Mouse (Mus musculus): Measurements from ENCODE around the gene Abhd10. TPM values are rescaled to one million over a fixed set of nuclear protein-coding genes. Genes with fewer than 3 reads are reported as not detected.

Abhd10 gene
- total and polyA plus RNA-seq, 3 experiments, result 11.5 to 17.1 (median 15.8) TPM

- no peak for TF ChIP-seq POLR2A (IDR thresholded peaks at IDR 0.05; ENCODE audit: insufficient read depth, low read depth, low read length)
- H3K27ac ChIP-seq, result no peak overlapping the region
- no peak overlapping the region for H3K9ac ChIP-seq (ENCODE audit: low read depth, low read length)
- H3K4me1 ChIP-seq (ENCODE audit: control insufficient read depth, insufficient read depth, low read length), result peaks cover 14% of the 10 kb centered on the region
- no peaks in the 10 kb centered on the region for H3K27me3 ChIP-seq (ENCODE audit: control insufficient read depth, insufficient read depth, low read length)
- peaks cover 22% of the 10 kb centered on the region for H3K36me3 ChIP-seq (ENCODE audit: control insufficient read depth, insufficient read depth, low read length)
- intact Hi-C loops (cut with DNase I), result no loop called here
- H3K4me3 ChIP-seq, result no peak overlapping the region
- no peak for DNase-seq
- WGBS, result 81% methylated on average over 13 of the region's 13 CpGs
- no peaks in the 10 kb centered on the region for H3K79me2 ChIP-seq (replicated peaks; ENCODE audit: control insufficient read depth, insufficient read depth, low read length)
Measured at GRCm38 (mm10) chr16:45762859-45763505, 20.2 kb upstream of the Abhd10 start.

- Histone ChIP-seq H3K27me3 (ENCODE audit: control insufficient read depth, insufficient read depth, low read length) (no peaks in the 10 kb centered on the region), H3K9ac (ENCODE audit: low read depth, low read length) (no peak overlapping the region), H3K4me3 (no peak overlapping the region), H3K79me2 (replicated peaks; ENCODE audit: control insufficient read depth, insufficient read depth, low read length) (no peaks in the 10 kb centered on the region), H3K4me1 (ENCODE audit: control insufficient read depth, insufficient read depth, low read length) (peaks cover 16% of the 10 kb centered on the region), H3K36me3 (ENCODE audit: control insufficient read depth, insufficient read depth, low read length) (peaks cover 28% of the 10 kb centered on the region), H3K27ac (no peak overlapping the region)
- WGBS, result 65% methylated on average over 1 of the region's 1 CpGs
- DNase-seq, result no peak
- intact Hi-C loops (cut with DNase I), result no loop called here
- TF ChIP-seq EP300 (IDR thresholded peaks at IDR 0.05; ENCODE audit: insufficient read depth, low read depth, low read length) (no peak), CTCF (IDR thresholded peaks at IDR 0.05) (peak; percentile 59)
Measured at GRCm38 (mm10) chr16:45761425-45761824, 18.7 kb upstream of the Abhd10 start.

- intact Hi-C loops (cut with DNase I), result loop anchor here (2.0 to 5.0 kb wide), 2 partner anchors 59 to 84 kb away; no protein-coding TSS in a partner anchor
- Histone ChIP-seq H3K9ac (ENCODE audit: low read depth, low read length) (no peak overlapping the region), H3K36me3 (ENCODE audit: control insufficient read depth, insufficient read depth, low read length) (peaks cover 24% of the 10 kb centered on the region), H3K4me3 (no peak overlapping the region), H3K4me1 (ENCODE audit: control insufficient read depth, insufficient read depth, low read length) (peaks cover 14% of the 10 kb centered on the region), H3K79me2 (replicated peaks; ENCODE audit: control insufficient read depth, insufficient read depth, low read length) (no peaks in the 10 kb centered on the region), H3K27me3 (ENCODE audit: control insufficient read depth, insufficient read depth, low read length) (no peaks in the 10 kb centered on the region), H3K27ac (peak overlapping the region; percentile 70)
- no peak for TF ChIP-seq CTCF (IDR thresholded peaks at IDR 0.05)
- 0 out of 2 replicates have a peak, but pooled peaks have one; percentile 36 for TF ChIP-seq EP300 (IDR thresholded peaks at IDR 0.05; ENCODE audit: insufficient read depth, low read depth, low read length)
- WGBS, result 48% methylated on average over 9 of the region's 9 CpGs
- peak in 1 of 2 experiments; percentile 27 for DNase-seq
Measured at GRCm38 (mm10) chr16:45758726-45759269, 16.0 kb upstream of the Abhd10 start.

GRCm38 (mm10) chr16:45757421-45758078, 14.8 kb upstream of the Abhd10 start:
- Histone ChIP-seq H3K9ac (ENCODE audit: low read depth, low read length) (peak overlapping the region; percentile 44; the same call in 1 of the 2 replicates), H3K79me2 (replicated peaks; ENCODE audit: control insufficient read depth, insufficient read depth, low read length) (no peaks in the 10 kb centered on the region), H3K4me3 (no peak overlapping the region), H3K36me3 (ENCODE audit: control insufficient read depth, insufficient read depth, low read length) (peaks cover 22% of the 10 kb centered on the region), H3K27ac (peak overlapping the region; percentile 80), H3K27me3 (ENCODE audit: control insufficient read depth, insufficient read depth, low read length) (no peaks in the 10 kb centered on the region), H3K4me1 (ENCODE audit: control insufficient read depth, insufficient read depth, low read length) (peaks cover 14% of the 10 kb centered on the region)
- peak; percentile 78; the same call in 1 of the 2 replicates for TF ChIP-seq EP300 (IDR thresholded peaks at IDR 0.05; ENCODE audit: insufficient read depth, low read depth, low read length)
- no peak for TF ChIP-seq CTCF (IDR thresholded peaks at IDR 0.05)
- intact Hi-C loops (cut with DNase I), result loop anchor here (2.0 to 5.0 kb wide), 5 partner anchors 29 to 265 kb away; no protein-coding TSS in a partner anchor
- WGBS, result 38% methylated on average over 12 of the region's 12 CpGs
- DNase-seq, result peak; percentile 47 to 74

- H3K4me3 ChIP-seq, result no peak overlapping the region
- H3K27ac ChIP-seq, result peak overlapping the region; percentile 80
- 26% methylated on average over 9 of the region's 9 CpGs for WGBS
- H3K79me2 ChIP-seq (replicated peaks; ENCODE audit: control insufficient read depth, insufficient read depth, low read length), result no peaks in the 10 kb centered on the region
- peaks cover 14% of the 10 kb centered on the region for H3K4me1 ChIP-seq (ENCODE audit: control insufficient read depth, insufficient read depth, low read length)
- H3K27me3 ChIP-seq (ENCODE audit: control insufficient read depth, insufficient read depth, low read length), result no peaks in the 10 kb centered on the region
- DNase-seq, result no peak
- H3K36me3 ChIP-seq (ENCODE audit: control insufficient read depth, insufficient read depth, low read length), result peaks cover 19% of the 10 kb centered on the region
- TF ChIP-seq CTCF (IDR thresholded peaks at IDR 0.05), result peak; percentile 96; the same call in 1 of the 2 replicates
- no peak for TF ChIP-seq POLR2A (IDR thresholded peaks at IDR 0.05; ENCODE audit: insufficient read depth, low read depth, low read length)
- intact Hi-C loops (cut with DNase I), result loop anchor here (2.0 to 5.0 kb wide), 4 partner anchors 30 to 266 kb away; no protein-coding TSS in a partner anchor
- no peak overlapping the region for H3K9ac ChIP-seq (ENCODE audit: low read depth, low read length)
Measured at GRCm38 (mm10) chr16:45756855-45757254, 14.1 kb upstream of the Abhd10 start.

GRCm38 (mm10) chr16:45743591-45744144, 913 bp upstream of the Abhd10 start:
- Histone ChIP-seq H3K27ac (no peak overlapping the region), H3K36me3 (ENCODE audit: control insufficient read depth, insufficient read depth, low read length) (no peaks in the 10 kb centered on the region; the same call in 1 of the 2 replicates), H3K4me1 (ENCODE audit: control insufficient read depth, insufficient read depth, low read length) (no peaks in the 10 kb centered on the region; the same call in 1 of the 2 replicates), H3K4me3 (no peak overlapping the region), H3K79me2 (replicated peaks; ENCODE audit: control insufficient read depth, insufficient read depth, low read length) (no peaks in the 10 kb centered on the region), H3K27me3 (ENCODE audit: control insufficient read depth, insufficient read depth, low read length) (no peaks in the 10 kb centered on the region), H3K9ac (ENCODE audit: low read depth, low read length) (no peak overlapping the region)
- intact Hi-C loops (cut with DNase I), result loop anchor here (5.0 kb wide), 2 partner anchors 224 to 279 kb away; no protein-coding TSS in a partner anchor
- TF ChIP-seq EP300 (IDR thresholded peaks at IDR 0.05; ENCODE audit: insufficient read depth, low read depth, low read length), result no peak
- peak; percentile 15; the same call in 1 of the 2 replicates for TF ChIP-seq CTCF (IDR thresholded peaks at IDR 0.05)
- TF ChIP-seq POLR2A (IDR thresholded peaks at IDR 0.05; ENCODE audit: insufficient read depth, low read depth, low read length), result no peak
- DNase-seq, result no peak
- 65% methylated on average over 4 of the region's 4 CpGs for WGBS

Measured in heart, adult 2 months (tissue).